Mouse (Mus musculus) MEL (cell line): ENCODE data around the gene Atxn7l3b.

Source experiments
- CTCF ChIP-seq, 3 experiments: IDR thresholded peaks in 2 of 3; conservative IDR thresholded peaks in 1 of 3; 2 replicates each; pipeline ENCODE4 v1.5.1; 2011 to 2012; ENCODE audit warnings: low read length in 3 of 3, low read depth in 2 of 3, mild to moderate bottlenecking in 2 of 3, improper control_type of control experiment in 1 of 3, inconsistent platforms in 1 of 3, mixed read lengths in 1 of 3, moderate library complexity in 1 of 3; ENCODE audit not compliant: control insufficient read depth in 1 of 3, insufficient read depth in 1 of 3, poor library complexity in 1 of 3, severe bottlenecking in 1 of 3
- JUND ChIP-seq: IDR thresholded peaks from 2 replicates; pipeline ENCODE4 v1.6.1; 2011; ENCODE audit warnings: low read depth, mild to moderate bottlenecking, improper control_type of control experiment, low read length
- MAFK ChIP-seq: IDR thresholded peaks from 2 replicates; pipeline ENCODE4 v1.6.1; 2011; ENCODE audit warnings: low read depth, mild to moderate bottlenecking, low read length, improper control_type of control experiment, borderline replicate concordance

- TF ChIP-seq JUND: no peak
- no peak for TF ChIP-seq CTCF (IDR thresholded peaks at IDR 0.05 in 2 of 3, conservative IDR thresholded peaks at IDR 0.05 in 1 of 3; ENCODE audit: control insufficient read depth in 1 of 3, insufficient read depth in 1 of 3, low read depth in 2 of 3, low read length in 3 of 3, poor library complexity in 1 of 3, severe bottlenecking in 1 of 3)
- no peak for TF ChIP-seq MAFK
These were observed 44.7 kb downstream of the Atxn7l3b start for GRCm38 (mm10) chr10:112884064-112884463.
